Mouse (Mus musculus) left cerebral cortex, postnatal 36 days (tissue): ENCODE measurements around the gene Thrb. TPM values are rescaled to one million over a fixed set of nuclear protein-coding genes. Genes with fewer than 3 reads are reported as not detected.

Source experiments
- DNase-seq, 2 experiments: peaks; one replicate each; pipeline ENCODE4 v3.0.0; 2021 to 2022; ENCODE audit warnings: low spot score in 2 of 2, mixed read lengths in 1 of 2
- intact Hi-C: fragments of 180-260 bp; cut with DNase I; formaldehyde crosslinking; loops from one replicate; pipeline ENCODE4 v1.15.1; 2025
- total RNA-seq, 2 experiments: library from RNA; stranded (reverse); gene quantifications; 2 replicates each; pipeline ENCODE4 v1.2.3; 2021

Gene Thrb
- 10 to 100 TPM; 66.8 to 94.2 TPM for total RNA-seq

DNA sequence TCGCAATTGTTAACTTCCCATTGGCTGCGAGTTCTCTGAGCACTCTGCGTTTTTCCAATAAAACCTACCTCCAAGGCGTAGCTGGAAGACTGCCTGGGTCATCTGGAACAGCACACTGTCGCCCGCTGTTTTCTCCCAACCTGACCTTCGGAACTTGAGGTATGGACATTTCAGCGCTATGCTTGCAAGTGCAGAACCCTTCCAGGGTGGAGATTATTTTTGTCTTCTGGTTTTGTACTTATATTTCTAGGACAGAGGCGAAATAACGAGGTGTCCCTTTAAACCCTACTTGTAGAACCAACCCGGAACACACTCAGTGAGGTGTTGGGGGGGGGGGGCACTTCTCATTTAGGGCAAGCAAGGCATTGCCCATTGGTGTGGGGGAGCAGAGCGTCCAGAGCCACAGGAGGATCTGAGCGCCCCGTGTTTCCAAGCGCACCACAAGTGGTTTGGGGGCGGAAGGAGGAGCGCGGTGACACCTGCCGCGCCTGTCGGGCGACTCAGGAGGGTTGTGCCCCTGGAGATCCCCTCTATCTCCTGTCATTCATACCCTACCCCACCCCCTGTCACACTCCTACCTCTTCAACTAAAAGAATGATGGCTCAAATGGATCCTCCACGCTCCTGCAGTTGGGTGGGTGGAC is at the start of gene Thrb:
TSS of gene Thrb (plus strand) at position 576 of the 643 bp plus-strand sequence.
- intact Hi-C loops: loop anchor here (2.0 to 5.0 kb wide), 4 partner anchors 82 to 307 kb away; no protein-coding TSS in a partner anchor

DNA sequence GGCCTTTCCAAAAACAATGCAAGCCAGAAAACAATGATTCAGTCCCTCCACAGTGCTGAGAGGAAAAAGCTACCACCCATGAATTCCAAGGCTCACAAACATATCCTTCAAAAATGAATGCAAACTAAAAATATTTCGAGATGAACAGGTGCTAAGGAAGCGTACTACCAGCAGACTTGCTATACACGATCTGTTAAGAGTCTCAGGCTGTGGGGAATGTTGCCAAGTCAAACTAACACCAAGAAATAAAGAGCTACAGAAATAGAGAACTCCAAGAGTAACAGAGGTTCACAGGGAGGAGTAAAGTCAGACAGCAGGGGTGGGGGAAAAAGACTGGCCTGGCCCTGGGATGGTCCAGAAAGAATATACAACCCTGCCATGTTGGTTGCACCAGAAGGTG is 38.4 kb upstream of the Thrb start:
- DNase-seq: peak; percentile 15 to 19
- intact Hi-C loops: no loop called here

More for the DNA sequence above, at the start of gene Thrb:
- peak; percentile 31 to 62 for DNase-seq

DNA sequence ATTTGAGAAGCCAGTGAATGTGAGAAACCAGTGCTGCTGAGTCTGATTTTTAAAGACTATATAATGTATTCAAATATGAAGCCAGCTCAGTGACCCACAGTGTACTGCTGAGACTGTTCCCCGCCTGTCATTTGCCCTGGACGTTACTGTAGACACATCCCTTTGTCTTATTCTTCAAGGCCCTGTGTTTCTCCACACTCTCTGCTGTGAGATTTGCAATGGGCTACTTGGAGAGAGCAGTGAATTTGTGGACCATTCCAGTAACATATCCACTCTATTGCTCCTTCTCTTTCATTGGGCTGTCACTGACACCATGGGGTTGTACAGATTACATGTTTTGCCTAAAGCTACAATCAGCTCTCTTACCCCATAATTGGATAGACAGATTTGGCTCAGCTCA is 36.1 kb upstream of the Thrb start:
- DNase-seq: no peak
- intact Hi-C loops: no loop called here

DNA sequence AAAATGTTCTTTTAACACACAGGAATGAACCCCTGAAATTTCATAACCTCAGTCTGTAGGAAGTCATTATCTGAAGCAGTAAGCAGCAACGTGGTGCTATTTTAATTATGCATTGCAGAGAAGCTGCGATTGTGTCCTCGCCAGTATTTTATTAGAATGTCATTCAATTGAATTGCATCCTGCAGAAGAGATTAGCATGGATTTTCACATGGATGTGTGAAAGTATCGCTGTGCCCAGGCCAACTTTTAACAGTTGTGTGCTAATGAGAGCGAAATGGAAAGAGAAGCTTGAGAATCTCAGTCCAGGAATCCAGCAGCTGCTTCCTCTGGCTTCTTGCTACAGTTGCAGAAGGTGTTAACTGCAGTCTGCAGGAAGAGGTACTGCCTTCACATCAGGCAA is 30.8 kb upstream of the Thrb start:
- intact Hi-C loops: no loop called here
- DNase-seq: no peak

DNA sequence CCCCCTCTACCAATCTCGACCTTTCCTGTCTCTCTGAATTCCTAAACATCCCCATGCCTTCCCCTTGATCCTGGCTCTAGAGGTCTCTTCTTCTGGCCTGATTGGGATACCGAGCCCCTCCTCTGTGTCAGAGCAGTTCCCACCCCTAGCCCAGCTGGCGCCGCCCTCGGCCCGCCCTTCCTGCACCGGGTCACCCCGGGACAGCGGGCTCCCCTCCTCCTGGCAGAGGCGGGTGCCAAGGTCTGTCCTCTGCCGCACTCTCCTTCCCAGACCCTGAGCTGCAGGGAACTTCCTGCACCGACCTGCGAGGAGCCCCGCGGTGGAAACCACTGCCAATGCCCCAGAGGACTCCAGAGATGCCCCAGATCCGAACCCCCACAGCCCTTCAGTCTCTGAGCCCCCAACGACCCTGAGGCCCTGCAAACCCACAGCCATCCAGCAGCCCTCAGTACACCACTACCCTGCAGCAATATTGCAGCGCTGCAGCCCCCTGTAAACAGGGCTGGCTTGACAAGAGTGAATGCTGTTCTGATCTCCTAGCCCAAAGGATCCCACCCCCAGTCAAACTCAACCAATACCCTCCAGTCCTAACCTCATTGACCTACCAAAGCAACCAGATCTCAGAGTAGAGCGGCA is 27.1 kb upstream of the Thrb start:
- intact Hi-C loops: no loop called here
- peak; percentile 26 to 28 for DNase-seq

DNA sequence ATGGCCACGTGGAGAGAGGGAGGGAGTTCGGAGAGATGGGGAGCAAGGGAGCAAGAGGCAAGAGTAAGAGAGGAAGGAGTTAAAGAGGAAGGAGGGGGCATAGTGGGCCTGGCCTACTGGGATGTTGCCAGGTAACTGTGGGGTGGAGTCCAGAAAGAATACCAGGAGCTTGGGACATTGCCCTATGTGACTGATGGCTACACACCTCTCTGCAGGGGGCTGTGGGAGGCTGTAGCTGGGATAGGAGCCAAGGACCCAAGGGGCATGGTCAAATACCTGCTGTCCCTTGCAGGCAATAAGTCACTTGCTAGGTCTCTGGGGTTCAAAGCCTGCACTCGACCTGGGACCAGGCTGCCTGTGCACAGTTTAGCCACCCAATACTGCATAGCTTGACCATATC is 23.1 kb upstream of the Thrb start:
- intact Hi-C loops: no loop called here
- no peak for DNase-seq

DNA sequence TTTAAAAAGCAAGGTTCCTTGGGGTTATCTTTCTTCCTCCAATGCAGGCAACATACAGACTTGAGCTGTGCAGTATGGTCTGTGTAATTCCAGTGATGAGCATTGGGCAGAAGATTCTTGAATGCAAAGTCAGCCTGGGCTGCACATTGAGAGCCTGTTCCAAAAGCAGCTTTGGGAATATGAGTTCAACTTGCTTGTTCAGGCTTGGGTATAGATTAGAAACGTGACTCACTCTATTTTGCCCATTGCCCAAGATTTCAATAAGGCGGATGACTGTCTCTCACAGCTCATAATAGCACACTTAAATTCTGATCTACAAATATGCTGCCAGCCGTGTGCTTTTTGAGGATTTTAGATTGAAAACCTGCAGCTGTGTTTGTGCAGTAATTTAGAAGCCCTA is 18.3 kb upstream of the Thrb start:
- DNase-seq: no peak
- intact Hi-C loops: no loop called here

DNA sequence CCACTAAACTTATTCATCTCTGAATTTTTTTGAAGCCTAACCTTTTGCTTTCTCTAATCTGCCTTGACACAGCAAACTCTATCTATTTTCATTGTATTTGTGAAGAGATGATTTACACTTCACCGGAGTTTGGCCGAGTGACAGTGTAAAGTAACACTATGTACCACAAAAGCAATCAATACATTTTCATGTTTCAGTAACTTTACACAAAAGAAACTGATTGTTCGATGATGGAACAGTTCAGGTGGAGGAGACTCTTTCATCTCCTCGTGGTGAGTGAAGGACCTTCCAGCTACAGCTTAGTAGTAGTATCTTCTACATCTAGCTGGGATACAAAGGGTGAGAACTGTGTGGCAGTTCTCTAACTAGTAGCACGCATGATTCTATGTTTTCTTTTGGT is 5.0 kb upstream of the Thrb start:
- intact Hi-C loops: no loop called here

DNA sequence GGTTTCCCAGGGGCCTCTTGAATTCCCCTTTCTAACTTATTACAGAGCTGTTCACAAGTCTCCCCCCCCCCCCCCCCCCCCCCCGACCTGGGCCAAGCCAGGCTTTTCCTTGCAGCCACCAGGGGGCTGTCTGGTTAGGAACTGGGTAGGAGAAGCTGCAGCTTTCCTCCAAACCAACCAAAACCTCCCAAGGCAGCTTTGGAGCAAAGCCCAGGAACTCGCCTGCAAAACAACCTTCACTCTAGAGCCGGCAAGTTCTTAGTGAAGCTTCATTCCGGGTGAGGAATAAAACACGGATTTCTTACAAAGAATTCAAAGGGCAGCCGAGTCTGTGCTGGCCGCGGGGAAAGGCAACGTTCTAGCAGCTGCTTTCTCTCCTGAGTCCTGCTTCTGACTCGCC is 1.0 kb upstream of the Thrb start:
- DNase-seq: peak; percentile 73 to 85
- intact Hi-C loops: loop anchor here (2.0 kb wide), 3 partner anchors 256 to 308 kb away; no protein-coding TSS in a partner anchor

More for the DNA sequence above, 5.0 kb upstream of the Thrb start:
- DNase-seq: no peak

DNA sequence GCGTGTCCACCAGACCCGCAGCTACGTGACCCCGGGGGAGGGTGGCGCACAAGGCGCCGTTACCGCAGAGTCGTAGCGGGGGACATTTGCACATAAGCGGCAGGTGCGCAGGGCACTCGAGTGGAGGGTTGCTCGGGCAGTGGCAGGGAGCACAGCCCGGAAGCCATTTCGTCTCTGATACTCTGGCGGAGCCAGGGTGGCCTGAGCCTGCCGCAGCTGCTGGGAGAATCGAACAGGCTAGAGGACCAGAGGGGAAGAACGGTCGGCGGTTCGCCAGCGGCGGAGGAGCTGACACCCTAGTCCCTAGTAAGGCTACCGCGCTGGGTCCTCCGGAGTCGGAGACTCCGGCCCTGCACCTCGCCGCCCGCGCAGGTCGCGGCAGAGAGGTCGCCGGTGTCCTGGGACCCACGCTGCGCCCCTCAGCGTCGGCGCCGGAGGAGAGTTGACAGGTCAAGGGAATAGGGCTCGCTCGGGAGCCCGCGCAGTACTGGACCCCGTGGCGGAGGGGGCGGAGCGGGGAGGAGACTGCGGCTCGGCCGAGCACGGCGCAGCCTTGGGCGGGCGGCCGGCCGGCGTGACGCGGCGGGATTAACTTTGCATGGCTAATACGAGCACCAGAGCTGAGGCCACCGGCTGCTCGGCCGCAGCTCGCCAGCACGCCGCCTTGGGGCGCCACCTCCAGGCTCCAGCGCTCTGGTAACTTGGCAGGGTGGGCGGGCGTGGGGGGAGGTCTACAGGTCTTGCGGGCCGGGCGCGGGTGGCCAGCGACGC is 453 bp downstream of the Thrb start:
- intact Hi-C loops: loop anchor here (5.0 kb wide), 1 partner anchor 82 kb away; no protein-coding TSS in a partner anchor
- DNase-seq: peak; percentile 81 to 85

DNA sequence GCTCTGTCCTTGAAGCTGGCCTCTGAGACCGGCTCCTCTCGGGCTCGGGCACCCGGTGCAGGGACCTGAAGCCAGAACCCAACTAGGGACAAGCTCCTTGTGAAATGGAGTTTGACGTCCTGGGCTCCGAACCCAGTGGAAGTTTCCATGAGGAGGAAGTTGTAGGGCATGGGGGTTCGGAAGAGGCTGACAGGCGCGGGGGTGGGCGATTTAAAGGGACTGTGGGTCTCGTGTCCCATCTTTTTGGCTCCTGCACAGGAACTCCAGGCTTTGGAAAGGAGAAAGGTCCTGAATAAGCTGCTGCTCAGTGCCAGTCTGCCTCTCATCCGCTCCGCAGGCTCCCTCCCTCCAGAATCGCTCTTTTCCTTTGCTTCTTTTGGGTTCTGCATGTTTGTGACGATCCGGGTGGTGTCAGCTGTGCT is 1.1 kb downstream of the Thrb start:
- peak; percentile 71 to 78 for DNase-seq
- intact Hi-C loops: loop anchor here (5.0 kb wide), 1 partner anchor 81 kb away; no protein-coding TSS in a partner anchor

DNA sequence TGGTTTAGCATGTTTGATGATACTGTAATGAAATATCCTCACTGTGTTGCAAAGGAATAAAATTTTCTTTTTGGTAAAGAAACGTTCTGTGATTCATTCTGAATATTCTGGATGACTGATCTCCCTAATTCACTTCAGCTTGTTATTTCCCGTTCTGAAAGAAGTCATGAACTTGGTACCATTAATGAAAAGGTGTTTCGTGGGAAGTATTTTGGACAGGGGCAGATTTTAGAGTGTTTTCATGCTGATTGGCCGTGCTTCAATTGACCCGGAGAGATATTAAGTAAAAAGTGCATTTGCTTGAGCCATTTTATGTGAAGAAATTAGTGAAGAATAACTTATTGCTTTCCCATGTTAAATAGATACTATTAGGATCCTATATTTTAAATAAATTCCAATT is 2.0 kb downstream of the Thrb start:
- intact Hi-C loops: loop anchor here (5.0 kb wide), 1 partner anchor 80 kb away; no protein-coding TSS in a partner anchor
- DNase-seq: no peak

DNA sequence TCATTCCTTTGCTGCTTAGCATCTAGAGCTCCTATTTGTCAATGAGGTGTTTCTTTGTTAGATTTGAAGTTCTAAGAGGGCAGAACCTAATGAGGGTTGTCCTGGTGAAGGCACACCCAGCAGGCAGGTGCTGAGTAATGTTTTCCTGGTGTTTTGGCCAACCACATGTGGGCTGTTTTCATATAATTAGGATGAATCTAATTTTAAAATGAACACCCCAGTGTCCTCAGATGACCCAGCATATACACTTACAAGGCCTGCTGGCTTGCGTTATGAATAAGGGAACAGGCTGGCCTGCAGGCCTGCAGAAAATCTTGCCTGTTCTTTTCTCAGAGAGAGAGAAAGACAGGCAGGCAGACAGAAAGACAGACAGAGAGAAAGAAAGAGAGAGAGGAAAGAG is 14.3 kb downstream of the Thrb start:
- intact Hi-C loops: no loop called here
- DNase-seq: no peak

DNA sequence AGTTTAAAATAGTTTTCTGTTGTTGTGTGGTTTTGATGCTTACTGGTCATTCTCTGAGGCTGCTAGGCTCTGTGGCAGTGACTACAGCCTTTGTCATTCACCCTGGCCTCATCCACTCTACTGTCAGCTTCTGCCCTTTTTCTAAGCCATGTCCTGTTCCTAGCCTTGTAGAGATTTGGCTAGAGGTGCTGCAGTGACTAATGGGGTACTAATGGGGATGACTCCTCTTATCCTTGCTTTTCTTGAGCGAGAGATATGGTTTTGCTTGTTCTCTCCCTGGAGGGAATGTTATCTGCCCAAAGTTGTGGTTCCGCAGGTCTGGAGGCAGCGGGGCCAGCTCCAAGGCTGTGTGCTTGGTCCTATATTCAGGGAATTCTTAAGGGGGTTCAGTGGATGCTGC is 15.2 kb downstream of the Thrb start:
- DNase-seq: no peak
- intact Hi-C loops: no loop called here

DNA sequence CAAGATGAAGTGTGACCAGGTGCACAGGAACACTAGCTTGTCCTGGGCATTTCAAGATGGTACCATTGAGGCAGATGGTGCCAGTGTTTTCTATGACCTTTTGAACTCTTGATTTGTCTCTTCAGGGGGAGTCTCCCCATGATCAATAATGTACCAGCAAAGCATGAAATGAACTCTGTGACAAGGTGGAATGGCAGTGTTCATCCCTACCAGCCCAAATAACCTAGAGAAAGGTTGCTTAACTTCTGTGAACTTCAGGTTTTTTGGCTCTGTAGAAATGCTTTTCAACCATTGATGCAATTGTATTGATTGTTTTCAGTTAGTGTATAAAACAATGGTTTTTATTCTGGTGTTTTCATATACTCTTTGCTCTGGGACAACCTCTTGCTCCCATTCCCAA is 21.4 kb downstream of the Thrb start:
- DNase-seq: no peak
- intact Hi-C loops: no loop called here

DNA sequence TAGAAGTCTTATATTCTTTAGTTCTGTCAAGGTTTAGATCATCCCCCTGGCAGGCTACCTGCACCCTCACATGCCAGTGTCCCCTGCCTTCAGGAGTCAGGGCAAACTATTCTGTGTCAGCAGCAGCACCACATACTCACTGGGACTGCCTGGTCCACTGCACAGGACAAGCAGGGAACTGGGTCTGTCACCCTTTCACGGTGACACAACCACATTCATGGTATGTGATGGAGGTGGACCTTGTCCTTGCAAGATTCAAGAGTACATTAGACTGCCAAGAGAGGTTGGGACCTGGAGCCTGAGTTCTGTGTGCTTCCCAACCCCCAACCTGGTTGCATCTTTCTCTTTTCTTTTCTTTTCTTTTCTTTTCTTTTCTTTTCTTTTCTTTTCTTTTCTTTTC is 24.8 kb downstream of the Thrb start:
- intact Hi-C loops: no loop called here
- DNase-seq: no peak

DNA sequence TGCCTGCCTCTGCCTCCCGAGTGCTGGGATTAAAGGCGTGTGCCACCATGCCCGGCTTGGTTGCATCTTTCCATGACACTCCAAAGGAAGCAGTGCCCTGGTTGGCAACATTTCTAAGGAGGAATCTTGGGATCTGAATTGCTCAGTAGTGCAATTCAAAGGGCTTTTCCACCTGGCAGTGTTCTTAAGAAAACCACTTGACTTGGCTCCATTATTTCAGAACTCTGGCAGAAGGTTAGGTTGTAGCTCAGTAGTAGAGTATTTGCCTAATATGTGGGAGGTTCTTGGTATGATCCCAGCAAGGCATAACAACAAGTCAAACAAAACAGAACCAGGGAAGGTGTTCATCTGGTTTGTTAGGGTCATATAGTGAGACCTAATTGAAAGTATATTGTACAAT is 25.4 kb downstream of the Thrb start:
- no peak for DNase-seq
- intact Hi-C loops: no loop called here

DNA sequence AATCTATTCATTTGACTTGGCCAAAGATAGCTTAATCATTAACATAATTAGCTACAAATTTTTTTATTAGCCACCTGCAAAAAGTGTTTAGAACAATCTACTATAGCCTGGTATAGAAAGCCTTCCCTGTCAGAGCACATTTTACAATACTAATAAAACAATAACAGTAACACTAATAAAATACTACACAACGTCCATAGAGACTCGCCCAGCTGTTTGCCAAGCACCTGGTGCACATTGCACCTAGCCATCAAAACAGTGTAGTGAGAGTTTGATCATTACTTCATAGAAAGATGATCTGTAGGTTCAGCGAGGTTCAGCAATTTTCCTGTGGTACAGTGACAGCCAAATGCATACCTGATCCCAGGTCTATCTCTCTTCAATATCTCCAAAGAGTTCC is 26.9 kb downstream of the Thrb start:
- intact Hi-C loops: no loop called here
- DNase-seq: no peak

DNA sequence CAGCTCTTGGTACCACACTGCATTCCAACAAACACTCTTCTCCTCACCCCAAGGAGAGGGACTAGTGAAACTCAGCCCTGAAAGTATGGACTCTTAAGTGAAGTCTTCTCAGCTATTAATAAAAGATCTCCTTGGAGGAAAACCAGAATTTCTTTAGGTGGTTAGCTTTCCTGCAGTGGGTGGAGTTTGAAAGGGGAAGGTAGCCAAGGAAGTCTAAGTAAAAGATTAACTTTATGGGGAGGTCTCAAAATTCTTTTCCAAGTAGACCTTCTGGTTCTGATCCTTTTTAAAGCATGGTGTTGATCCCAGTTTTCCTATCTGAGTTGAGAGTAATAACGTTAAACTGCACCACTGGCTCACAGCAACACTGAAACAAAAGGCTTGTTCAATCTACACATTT is 31.2 kb downstream of the Thrb start:
- DNase-seq: no peak

DNA sequence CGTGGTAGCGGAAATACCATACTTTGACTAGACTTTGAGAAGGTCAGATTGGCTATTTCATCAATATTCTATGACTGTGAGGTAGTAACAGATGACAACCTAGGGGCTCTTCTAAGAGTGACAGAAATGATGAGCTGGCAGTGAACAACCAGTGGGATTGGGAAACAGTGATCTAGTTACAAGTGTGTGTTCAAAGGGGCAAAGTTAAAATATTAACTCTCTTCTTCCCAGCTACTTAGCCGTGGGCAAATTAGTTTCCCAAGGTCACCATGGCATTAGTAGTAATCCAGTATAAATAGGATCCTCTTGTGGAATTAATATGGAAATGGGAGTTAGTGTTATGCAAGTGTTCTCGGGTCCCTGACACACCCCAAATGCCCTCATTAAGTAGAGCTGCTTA is 35.5 kb downstream of the Thrb start:
- intact Hi-C loops: no loop called here
- no peak for DNase-seq

More for the DNA sequence above, 31.2 kb downstream of the Thrb start:
- intact Hi-C loops: no loop called here
